Mouse (Mus musculus): ENCODE measurements around the gene Exosc2.

Exosc2 gene

DNA sequence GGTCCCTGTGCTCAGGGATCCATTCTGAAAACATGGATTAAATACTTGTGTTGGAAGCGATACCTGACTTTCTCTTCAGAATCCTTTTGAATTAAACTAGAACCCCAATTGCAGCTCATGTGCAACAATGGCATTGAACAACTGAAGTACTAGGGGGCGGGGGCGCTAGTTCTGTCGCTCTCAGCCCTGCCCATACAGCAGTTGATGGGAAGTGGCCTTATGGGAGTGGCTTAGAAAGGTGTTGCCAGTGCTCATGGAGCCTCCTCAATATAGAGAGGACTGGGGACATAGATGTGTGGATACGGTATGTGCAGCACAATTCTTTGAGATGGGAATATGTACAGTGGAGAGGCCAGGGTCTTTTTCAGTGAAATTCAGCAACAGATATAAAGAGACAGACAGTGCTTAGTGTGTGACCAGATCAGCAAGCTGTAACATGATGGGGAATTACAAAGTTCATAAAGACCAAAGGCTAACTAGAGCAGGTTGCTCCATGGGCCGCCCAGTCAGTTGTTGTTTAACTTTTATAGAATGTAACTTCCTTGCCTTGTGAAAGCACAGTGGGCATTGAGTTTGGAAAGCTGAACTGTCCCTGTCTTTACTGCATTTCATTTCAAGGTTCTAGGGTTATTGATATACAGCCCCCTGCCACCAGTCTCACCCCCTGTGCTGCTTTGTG lies 48.8 kb downstream of the Exosc2 start:
- in situ Hi-C loops (cut with MboI; ENCODE audit: unreplicated experiment in 2 of 2) = no loop called here

- in situ Hi-C loops (cut with MboI; ENCODE audit: unreplicated experiment in 2 of 2) = loop anchor here in 1 of 2 experiments (10.0 kb wide), 1 partner anchor 55 kb away; no protein-coding TSS in a partner anchor
These were observed 49.4 kb downstream of the Exosc2 start for GRCm38 (mm10) chr2:31719944-31720343.

- in situ Hi-C loops (cut with MboI; ENCODE audit: unreplicated experiment in 2 of 2) = loop anchor here in 1 of 2 experiments (10.0 kb wide), 1 partner anchor 54 kb away; no protein-coding TSS in a partner anchor
These were observed 50.3 kb downstream of the Exosc2 start for GRCm38 (mm10) chr2:31720783-31721182.

GRCm38 (mm10) chr2:31724730-31725490 lies 54.4 kb downstream of the Exosc2 start:
- in situ Hi-C loops (cut with MboI; ENCODE audit: unreplicated experiment in 2 of 2) = loop anchor here in 1 of 2 experiments (10.0 kb wide), 1 partner anchor 50 kb away; no protein-coding TSS in a partner anchor

DNA sequence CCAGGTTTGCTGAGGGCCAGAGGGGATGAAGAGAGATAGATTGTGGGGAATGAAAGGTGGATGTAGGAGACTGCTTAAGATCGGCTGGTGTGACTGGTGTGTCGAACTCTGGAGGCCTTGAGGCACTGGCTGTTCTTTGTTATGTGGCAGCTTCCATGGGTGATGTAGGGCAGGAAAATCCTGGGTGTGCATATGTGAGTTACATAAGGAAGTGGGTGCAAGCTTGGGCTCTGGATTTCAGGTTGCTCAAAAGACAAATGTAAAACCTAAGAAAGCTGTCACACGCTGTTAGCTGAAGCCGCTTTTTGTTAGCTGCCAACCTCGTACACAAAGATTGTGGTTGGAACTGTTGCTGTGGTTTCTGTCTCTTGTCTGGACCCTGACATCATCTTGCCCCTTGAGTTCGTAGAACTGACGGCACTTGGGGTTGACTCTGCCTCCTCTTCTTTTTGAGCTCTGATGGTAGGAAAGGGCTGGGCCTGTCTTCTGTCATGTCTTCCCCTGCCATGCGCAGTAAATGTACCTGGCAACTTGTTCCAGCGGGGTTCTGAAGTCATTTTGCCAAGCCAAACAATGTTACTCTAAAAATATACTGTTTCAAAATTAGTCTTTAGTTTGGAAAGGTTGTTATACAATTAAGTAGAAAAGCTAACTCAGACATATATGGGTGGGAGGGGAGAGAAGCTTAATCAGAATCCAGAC lies 57.2 kb downstream of the Exosc2 start:
- in situ Hi-C loops (cut with MboI; ENCODE audit: unreplicated experiment in 2 of 2) = loop anchor here in 1 of 2 experiments (10.0 kb wide), 1 partner anchor 47 kb away; no protein-coding TSS in a partner anchor

DNA sequence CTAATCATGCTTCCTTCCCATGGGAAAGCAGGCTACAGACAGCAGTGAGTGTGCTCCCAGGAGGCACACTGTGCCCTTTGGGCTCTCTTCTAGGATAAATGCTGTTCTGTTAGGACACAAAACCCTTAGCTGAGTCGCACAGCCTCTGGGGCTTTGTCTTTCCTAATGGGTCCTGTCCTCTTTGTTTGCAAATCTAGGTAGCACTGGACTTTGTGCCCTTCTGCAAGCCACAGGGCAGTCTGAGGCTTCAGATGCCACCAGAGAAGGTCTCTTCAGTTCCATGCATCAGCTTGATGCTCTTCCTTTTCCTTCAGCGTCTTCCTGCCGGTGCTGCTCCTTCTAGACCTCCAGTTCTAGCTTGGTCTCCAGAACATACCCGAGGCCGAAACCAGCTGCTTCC lies 60.1 kb downstream of the Exosc2 start:
- in situ Hi-C loops (cut with MboI; ENCODE audit: unreplicated experiment in 2 of 2) = no loop called here

All from v-Abl transformed pro-B cells (cell line).